19 mouse cellular contexts compared by ENCODE assay signal in genomic region chr5:118156976-118157375, GRCm38 (mm10). TPM values are rescaled to one million over a fixed set of nuclear protein-coding genes. Genes with fewer than 3 reads are reported as not detected.
DNase-seq lines count a peak whose midpoint lies in the region; ATAC-seq and TF ChIP-seq lines count a peak whose summit lies in the region.
"Had no signal": no experiment of that assay in that cellular context is flagged by ENCODE, and none has a peak within 500 bp of the region (broad histone marks: within the 10 kb centered on the region; RNA-seq: fewer than 3 reads in every experiment).

No protein-coding gene starts in this region.

- no peak for TF ChIP-seq CTCF in hindbrain, postnatal 0 days (IDR thresholded peaks at IDR 0.05; ENCODE audit: low read depth)

- H3K27me3 ChIP-seq in intestine, embryonic 15.5 days (replicated peaks) = peaks cover 14% of the 10 kb centered on the region
- H3K27me3 ChIP-seq in intestine, embryonic 16.5 days (replicated peaks; ENCODE audit: control insufficient read depth, insufficient read depth, low read length) = peaks cover 4% of the 10 kb centered on the region; the same call in 1 of the 2 replicates
- peaks cover 17% of the 10 kb centered on the region for H3K27me3 ChIP-seq in liver, embryonic 13.5 days
- H3K27me3 ChIP-seq in stomach, embryonic 16.5 days (ENCODE audit: control insufficient read depth, insufficient read depth, low read length) = peaks cover 9% of the 10 kb centered on the region; the same call in 1 of the 2 replicates
- H3K27me3 ChIP-seq in hindbrain, postnatal 0 days (ENCODE audit: insufficient read depth, low read length) = no peaks in the 10 kb centered on the region

- H3K9me3 ChIP-seq in intestine, embryonic 15.5 days = no peaks in the 10 kb centered on the region
- no peaks in the 10 kb centered on the region for H3K9me3 ChIP-seq in intestine, embryonic 16.5 days (ENCODE audit: control insufficient read depth, low read length)
- no peaks in the 10 kb centered on the region for H3K9me3 ChIP-seq in liver, embryonic 13.5 days (replicated peaks)
- no peaks in the 10 kb centered on the region for H3K9me3 ChIP-seq in stomach, embryonic 16.5 days (replicated peaks; ENCODE audit: control insufficient read depth, low read length)
- H3K9me3 ChIP-seq in hindbrain, postnatal 0 days (ENCODE audit: low read length) = no peaks in the 10 kb centered on the region
- H3K9me3 ChIP-seq: heart, embryonic 15.5 days; hindbrain, embryonic 12.5 days; midbrain, embryonic 10.5 days had no signal

- peaks cover 11% of the 10 kb centered on the region; the same call in 1 of the 2 replicates for H3K4me1 ChIP-seq in intestine, embryonic 15.5 days (replicated peaks)
- H3K4me1 ChIP-seq in intestine, embryonic 16.5 days (ENCODE audit: control insufficient read depth, insufficient read depth, low read length) = peaks cover 7% of the 10 kb centered on the region
- peaks cover 39% of the 10 kb centered on the region for H3K4me1 ChIP-seq in liver, embryonic 13.5 days (replicated peaks)
- peaks cover 13% of the 10 kb centered on the region for H3K4me1 ChIP-seq in stomach, embryonic 16.5 days (ENCODE audit: control insufficient read depth, insufficient read depth, low read length)
- peaks cover 9% of the 10 kb centered on the region for H3K4me1 ChIP-seq in hindbrain, postnatal 0 days (ENCODE audit: insufficient read depth, low read length)

- 0 out of 2 replicates have a peak overlapping the region, but pooled peaks have one; percentile 9 for H3K27ac ChIP-seq in intestine, embryonic 15.5 days
- H3K27ac ChIP-seq in intestine, embryonic 16.5 days (ENCODE audit: low read length) = no peak overlapping the region
- H3K27ac ChIP-seq in liver, embryonic 13.5 days = no peak overlapping the region
- no peak overlapping the region for H3K27ac ChIP-seq in stomach, embryonic 16.5 days (ENCODE audit: low read length)
- H3K27ac ChIP-seq in hindbrain, postnatal 0 days = no peak overlapping the region
- H3K27ac ChIP-seq: gastrocnemius, adult 2 months; heart, embryonic 15.5 days; hindbrain, embryonic 12.5 days; kidney, postnatal 0 days; midbrain, embryonic 10.5 days had no signal

- no peak overlapping the region for H3K4me3 ChIP-seq in intestine, embryonic 15.5 days (replicated peaks)
- H3K4me3 ChIP-seq in intestine, embryonic 16.5 days (ENCODE audit: low read length) = no peak overlapping the region
- H3K4me3 ChIP-seq in liver, embryonic 13.5 days (replicated peaks) = no peak overlapping the region
- no peak overlapping the region for H3K4me3 ChIP-seq in stomach, embryonic 16.5 days (replicated peaks; ENCODE audit: low read length)
- no peak overlapping the region for H3K4me3 ChIP-seq in hindbrain, postnatal 0 days (ENCODE audit: low read length)
- H3K4me3 ChIP-seq: gastrocnemius, adult 2 months; heart, embryonic 15.5 days; hindbrain, embryonic 12.5 days; midbrain, embryonic 10.5 days had no signal

- no peak overlapping the region for H3K4me2 ChIP-seq in intestine, embryonic 15.5 days (replicated peaks)
- no peak overlapping the region for H3K4me2 ChIP-seq in intestine, embryonic 16.5 days (ENCODE audit: low read depth, low read length)
- H3K4me2 ChIP-seq in liver, embryonic 13.5 days = no peak overlapping the region
- no peak overlapping the region for H3K4me2 ChIP-seq in stomach, embryonic 16.5 days (ENCODE audit: low read depth, low read length)
- H3K4me2 ChIP-seq in hindbrain, postnatal 0 days (ENCODE audit: low read depth, low read length) = no peak overlapping the region
- H3K4me2 ChIP-seq: heart, embryonic 15.5 days; hindbrain, embryonic 12.5 days had no signal

- no peak overlapping the region for H3K9ac ChIP-seq in intestine, embryonic 15.5 days
- no peak overlapping the region for H3K9ac ChIP-seq in intestine, embryonic 16.5 days (ENCODE audit: low read depth, low read length)
- H3K9ac ChIP-seq in liver, embryonic 13.5 days = no peak overlapping the region
- no peak overlapping the region for H3K9ac ChIP-seq in stomach, embryonic 16.5 days (ENCODE audit: low read length)
- H3K9ac ChIP-seq in hindbrain, postnatal 0 days (replicated peaks; ENCODE audit: low read length) = no peak overlapping the region
- H3K9ac ChIP-seq: forebrain, postnatal 0 days; heart, embryonic 15.5 days; hindbrain, embryonic 12.5 days had no signal

- WGBS in intestine, embryonic 15.5 days = 13% methylated on average over 4 of the region's 4 CpGs
- WGBS in intestine, embryonic 16.5 days = 15% methylated on average over 4 of the region's 4 CpGs
- 38% methylated on average over 4 of the region's 4 CpGs for WGBS in liver, embryonic 13.5 days (ENCODE audit: insufficient replicate concordance)
- 14% methylated on average over 4 of the region's 4 CpGs for WGBS in stomach, embryonic 16.5 days
- WGBS in hindbrain, postnatal 0 days = 57% methylated on average over 4 of the region's 4 CpGs

- H3K36me3 ChIP-seq in intestine, embryonic 15.5 days = no peaks in the 10 kb centered on the region
- H3K36me3 ChIP-seq in intestine, embryonic 16.5 days (ENCODE audit: control insufficient read depth, insufficient read depth, low read length) = no peaks in the 10 kb centered on the region
- H3K36me3 ChIP-seq in liver, embryonic 13.5 days = peaks cover 7% of the 10 kb centered on the region; the same call in 1 of the 2 replicates
- no peaks in the 10 kb centered on the region for H3K36me3 ChIP-seq in stomach, embryonic 16.5 days (ENCODE audit: control insufficient read depth, insufficient read depth, low read length)
- H3K36me3 ChIP-seq in hindbrain, postnatal 0 days (ENCODE audit: insufficient read depth, low read length) = no peaks in the 10 kb centered on the region
- H3K36me3 ChIP-seq: heart, embryonic 15.5 days; hindbrain, embryonic 12.5 days had no signal

- ATAC-seq in intestine, embryonic 15.5 days = peak; percentile 24; the same call in 1 of the 2 replicates
- ATAC-seq in intestine, embryonic 16.5 days = no peak
- peak; percentile 49 for ATAC-seq in liver, embryonic 13.5 days (ENCODE audit: low read depth)
- ATAC-seq in stomach, embryonic 16.5 days (ENCODE audit: insufficient read depth, low FRiP score) = peak; percentile 41; the same call in 1 of the 2 replicates
- no peak for ATAC-seq in hindbrain, postnatal 0 days
- ATAC-seq: CD4-positive, CD25-positive, alpha-beta regulatory T cell, adult 4 months; forebrain, postnatal 0 days; intestine, postnatal 0 days had no signal

- peak; percentile 87 for DNase-seq in MN1 (ENCODE audit: low spot score)
- DNase-seq in liver, embryonic 13.5 days = no peak
- DNase-seq in hindbrain, postnatal 0 days (ENCODE audit: low spot score) = no peak
- no peak for DNase-seq in adrenal gland, postnatal 36 days
- DNase-seq: adrenal gland, postnatal 14 days; cerebellum, postnatal 14 days; forebrain, postnatal 0 days; gastrocnemius, adult 2 months; layer of hippocampus, adult 9-11 months; thymus, postnatal 25 days had no signal

RNA-seq across cellular contexts. Expression of gene Fbxw8, which starts 1.7 kb away (rescaled TPM):
- polyA plus RNA-seq in intestine, embryonic 15.5 days (2015; fragmentation: Nextera tagmentation; extraction: Ambion mirVana) = 20.7 and 22.6 TPM in 2 replicates
- 16.0 and 17.8 TPM in 2 replicates for polyA plus RNA-seq in intestine, embryonic 16.5 days (2015; fragmentation: Nextera tagmentation; extraction: Ambion mirVana)
- polyA plus RNA-seq in liver, embryonic 13.5 days (2015; fragmentation: Nextera tagmentation; extraction: Ambion mirVana) = 8.7 and 10.0 TPM in 2 replicates
- 16.5 and 18.3 TPM in 2 replicates for polyA plus RNA-seq in stomach, embryonic 16.5 days (2015; fragmentation: Nextera tagmentation; extraction: Ambion mirVana)
- total RNA-seq in hindbrain, postnatal 0 days (2014; rRNA removed) = 57.5 and 58.0 TPM in 2 replicates
- 18.0 and 18.2 TPM in 2 replicates for polyA plus RNA-seq in hindbrain, postnatal 0 days (2015; fragmentation: Nextera tagmentation; extraction: Ambion mirVana)
- 10 to 100 TPM; 45.1 to 51.4 TPM for total RNA-seq in adrenal gland, postnatal 36 days (2021)

RNA-seq across cellular contexts. Expression of gene Hrk, which starts 7.5 kb away (rescaled TPM):
- polyA plus RNA-seq in intestine, embryonic 15.5 days (2015; fragmentation: Nextera tagmentation; extraction: Ambion mirVana) = 0.11 and 0.25 TPM in 2 replicates
- polyA plus RNA-seq in intestine, embryonic 16.5 days (2015; fragmentation: Nextera tagmentation; extraction: Ambion mirVana) = 0.12 and 0.21 TPM in 2 replicates
- 0.01 TPM in 1 of 2 replicates, not detected in the other for polyA plus RNA-seq in liver, embryonic 13.5 days (2015; fragmentation: Nextera tagmentation; extraction: Ambion mirVana)
- polyA plus RNA-seq in stomach, embryonic 16.5 days (2015; fragmentation: Nextera tagmentation; extraction: Ambion mirVana) = 0.44 and 0.52 TPM in 2 replicates
- total RNA-seq in hindbrain, postnatal 0 days (2014; rRNA removed) = 14.0 TPM in 2 replicates
- polyA plus RNA-seq in hindbrain, postnatal 0 days (2015; fragmentation: Nextera tagmentation; extraction: Ambion mirVana) = 4.3 and 4.6 TPM in 2 replicates
- under 1 TPM in 1 of 2 experiments, not detected in 1; 0.07 TPM for total RNA-seq in adrenal gland, postnatal 36 days (2021)
- polyA plus RNA-seq: CD4-positive, CD25-positive, alpha-beta regulatory T cell, adult 4 months had no signal

Comparison
In these comparisons a context has a peak if more than half of its experiments do, and no peak if none do; other contexts are left out.
1. ATAC-seq: peak in intestine, embryonic 15.5 days (single experiment), liver, embryonic 13.5 days (single experiment) and stomach, embryonic 16.5 days (single experiment); none in intestine, embryonic 16.5 days (single experiment) and hindbrain, postnatal 0 days (single experiment).